Mouse (Mus musculus): Measurements from ENCODE around the gene Cd300lb. TPM values are rescaled to one million over a fixed set of nuclear protein-coding genes. Genes with fewer than 3 reads are reported as not detected.
A peak's percentile ranks its signal among the peaks of the same experiment; 100 is the strongest.
"Not testable (repeated sequence)": the region's sequence is repeated elsewhere in the genome, so short reads cannot be mapped to it uniquely, and the experiment has no call there.

Gene Cd300lb
- polyA plus RNA-seq, 1 experiment from 2014 or later, result 0.89 TPM

- H3K4me2 ChIP-seq, result no peak overlapping the region
- H3K27me3 ChIP-seq (replicated peaks), result no peaks in the 10 kb centered on the region
- H3K9me3 ChIP-seq (replicated peaks), result peaks cover 3% of the 10 kb centered on the region; the same call in 1 of the 2 replicates
- ATAC-seq (ENCODE audit: insufficient number of reproducible peaks, low FRiP score), result no peak
- H3K36me3 ChIP-seq, result no peaks in the 10 kb centered on the region
- no peak overlapping the region for H3K4me3 ChIP-seq
- WGBS, result 65% methylated on average over 6 of the region's 6 CpGs
- H3K27ac ChIP-seq (ENCODE audit: poor library complexity, severe bottlenecking), result no peak overlapping the region
- no peak overlapping the region for H3K9ac ChIP-seq
- H3K4me1 ChIP-seq (replicated peaks), result peaks cover 15% of the 10 kb centered on the region
These were observed 17.1 kb downstream of the Cd300lb start for GRCm38 (mm10) chr11:114917120-114917519.

- Histone ChIP-seq H3K4me2 (no peak overlapping the region), H3K9me3 (replicated peaks) (peaks cover 3% of the 10 kb centered on the region; the same call in 1 of the 2 replicates), H3K27ac (ENCODE audit: poor library complexity, severe bottlenecking) (no peak overlapping the region), H3K4me3 (no peak overlapping the region), H3K4me1 (replicated peaks) (peaks cover 15% of the 10 kb centered on the region), H3K36me3 (no peaks in the 10 kb centered on the region), H3K27me3 (replicated peaks) (no peaks in the 10 kb centered on the region), H3K9ac (no peak overlapping the region)
- WGBS, result 21% methylated on average over 7 of the region's 7 CpGs
- ATAC-seq (ENCODE audit: insufficient number of reproducible peaks, low FRiP score), result no peak
These were observed 19.2 kb downstream of the Cd300lb start for GRCm38 (mm10) chr11:114914978-114915377.

- Histone ChIP-seq H3K4me3 (no peak overlapping the region), H3K9ac (no peak overlapping the region), H3K4me2 (no peak overlapping the region), H3K4me1 (replicated peaks) (peaks cover 15% of the 10 kb centered on the region), H3K36me3 (no peaks in the 10 kb centered on the region), H3K27ac (ENCODE audit: poor library complexity, severe bottlenecking) (no peak overlapping the region), H3K9me3 (replicated peaks) (no peaks in the 10 kb centered on the region), H3K27me3 (replicated peaks) (no peaks in the 10 kb centered on the region)
- peak; percentile 18; the same call in 1 of the 2 replicates for ATAC-seq (ENCODE audit: insufficient number of reproducible peaks, low FRiP score)
- WGBS, result 4% methylated on average over 9 of the region's 9 CpGs
These were observed 21.3 kb downstream of the Cd300lb start for GRCm38 (mm10) chr11:114912847-114913246.

GRCm38 (mm10) chr11:114909538-114909937 lies 24.6 kb downstream of the Cd300lb start:
- H3K4me1 ChIP-seq (replicated peaks); H3K27ac ChIP-seq (ENCODE audit: poor library complexity, severe bottlenecking); H3K9ac ChIP-seq; H3K4me2 ChIP-seq; H3K27me3 ChIP-seq (replicated peaks); ATAC-seq (ENCODE audit: insufficient number of reproducible peaks, low FRiP score); H3K9me3 ChIP-seq (replicated peaks); H3K4me3 ChIP-seq; H3K36me3 ChIP-seq: not testable (repeated sequence)
- WGBS, result 32% methylated on average over 3 of the region's 3 CpGs

- 0 out of 2 replicates have a peak, but pooled peaks cover 6% of the 10 kb centered on the region for H3K4me1 ChIP-seq (replicated peaks)
- 37% methylated on average over 4 of the region's 4 CpGs for WGBS
- H3K27ac ChIP-seq (ENCODE audit: poor library complexity, severe bottlenecking), result no peak overlapping the region
- H3K4me3 ChIP-seq, result no peak overlapping the region
- no peak overlapping the region for H3K9ac ChIP-seq
- no peaks in the 10 kb centered on the region for H3K36me3 ChIP-seq
- H3K27me3 ChIP-seq (replicated peaks), result no peaks in the 10 kb centered on the region
- no peaks in the 10 kb centered on the region for H3K9me3 ChIP-seq (replicated peaks)
- ATAC-seq (ENCODE audit: insufficient number of reproducible peaks, low FRiP score), result no peak
- H3K4me2 ChIP-seq, result no peak overlapping the region
These were observed 26.1 kb downstream of the Cd300lb start for GRCm38 (mm10) chr11:114908086-114908485.

GRCm38 (mm10) chr11:114907567-114907966 lies 26.6 kb downstream of the Cd300lb start:
- Histone ChIP-seq H3K4me1 (replicated peaks) (0 out of 2 replicates have a peak, but pooled peaks cover 1% of the 10 kb centered on the region), H3K4me3 (no peak overlapping the region), H3K27ac (ENCODE audit: poor library complexity, severe bottlenecking) (no peak overlapping the region), H3K27me3 (replicated peaks) (no peaks in the 10 kb centered on the region), H3K4me2 (no peak overlapping the region), H3K36me3 (no peaks in the 10 kb centered on the region), H3K9me3 (replicated peaks) (no peaks in the 10 kb centered on the region), H3K9ac (no peak overlapping the region)
- WGBS, result 61% methylated on average over 4 of the region's 4 CpGs
- no peak for ATAC-seq (ENCODE audit: insufficient number of reproducible peaks, low FRiP score)

GRCm38 (mm10) chr11:114903224-114903623 lies 31.0 kb downstream of the Cd300lb start:
- ATAC-seq (ENCODE audit: insufficient number of reproducible peaks, low FRiP score), result 0 out of 2 replicates have a peak, but pooled peaks have one; percentile 15
- no peaks in the 10 kb centered on the region for H3K9me3 ChIP-seq (replicated peaks)
- no peaks in the 10 kb centered on the region for H3K4me1 ChIP-seq (replicated peaks)
- no peaks in the 10 kb centered on the region for H3K27me3 ChIP-seq (replicated peaks)
- H3K4me2 ChIP-seq, result no peak overlapping the region
- H3K27ac ChIP-seq (ENCODE audit: poor library complexity, severe bottlenecking), result no peak overlapping the region
- no peak overlapping the region for H3K4me3 ChIP-seq
- WGBS, result 84% methylated on average over 4 of the region's 4 CpGs
- H3K36me3 ChIP-seq, result no peaks in the 10 kb centered on the region
- H3K9ac ChIP-seq, result no peak overlapping the region

- H3K9me3 ChIP-seq (replicated peaks), result no peaks in the 10 kb centered on the region
- H3K27me3 ChIP-seq (replicated peaks), result no peaks in the 10 kb centered on the region
- no peak overlapping the region for H3K4me3 ChIP-seq
- H3K4me1 ChIP-seq (replicated peaks), result no peaks in the 10 kb centered on the region
- no peak overlapping the region for H3K4me2 ChIP-seq
- no peak for ATAC-seq (ENCODE audit: insufficient number of reproducible peaks, low FRiP score)
- 48% methylated on average over 1 of the region's 1 CpGs for WGBS
- H3K9ac ChIP-seq, result no peak overlapping the region
- no peak overlapping the region for H3K27ac ChIP-seq (ENCODE audit: poor library complexity, severe bottlenecking)
- no peaks in the 10 kb centered on the region for H3K36me3 ChIP-seq
These were observed 36.2 kb downstream of the Cd300lb start for GRCm38 (mm10) chr11:114898026-114898425.

GRCm38 (mm10) chr11:114896085-114896484 lies 38.1 kb downstream of the Cd300lb start:
- Histone ChIP-seq H3K27ac (ENCODE audit: poor library complexity, severe bottlenecking) (no peak overlapping the region), H3K27me3 (replicated peaks) (no peaks in the 10 kb centered on the region), H3K36me3 (no peaks in the 10 kb centered on the region), H3K9ac (no peak overlapping the region), H3K4me1 (replicated peaks) (no peaks in the 10 kb centered on the region), H3K9me3 (replicated peaks) (no peaks in the 10 kb centered on the region), H3K4me2 (no peak overlapping the region), H3K4me3 (no peak overlapping the region)
- ATAC-seq (ENCODE audit: insufficient number of reproducible peaks, low FRiP score), result 0 out of 2 replicates have a peak, but pooled peaks have one; percentile 23
- WGBS, result 58% methylated on average over 3 of the region's 3 CpGs

GRCm38 (mm10) chr11:114890542-114890941 lies 43.6 kb downstream of the Cd300lb start:
- ATAC-seq (ENCODE audit: insufficient number of reproducible peaks, low FRiP score), result no peak
- H3K4me2 ChIP-seq, result no peak overlapping the region
- H3K4me3 ChIP-seq, result no peak overlapping the region
- H3K27me3 ChIP-seq (replicated peaks), result no peaks in the 10 kb centered on the region
- WGBS, result 55% methylated on average over 5 of the region's 5 CpGs
- no peaks in the 10 kb centered on the region for H3K9me3 ChIP-seq (replicated peaks)
- no peaks in the 10 kb centered on the region for H3K4me1 ChIP-seq (replicated peaks)
- no peaks in the 10 kb centered on the region for H3K36me3 ChIP-seq
- H3K27ac ChIP-seq (ENCODE audit: poor library complexity, severe bottlenecking), result no peak overlapping the region
- no peak overlapping the region for H3K9ac ChIP-seq

- Histone ChIP-seq H3K9me3 (replicated peaks) (no peaks in the 10 kb centered on the region), H3K27ac (ENCODE audit: poor library complexity, severe bottlenecking) (no peak within 1 kb of the TSS), H3K4me3 (no peak within 1 kb of the TSS), H3K4me2 (no peak within 1 kb of the TSS), H3K4me1 (replicated peaks) (no peaks in the 10 kb centered on the region), H3K36me3 (no peaks in the 10 kb centered on the region), H3K27me3 (replicated peaks) (no peaks in the 10 kb centered on the region), H3K9ac (no peak within 1 kb of the TSS)
- no peak for ATAC-seq (ENCODE audit: insufficient number of reproducible peaks, low FRiP score)
- WGBS, result 70% methylated on average over 18 of the region's 18 CpGs
These were observed 44.1 kb downstream of the Cd300lb start, which contains the start of gene Cd300a for GRCm38 (mm10) chr11:114889991-114890518. Gene Cd300a (plus strand): TSS chr11:114890041.

Data from heart, embryonic 12.5 days (tissue).